Mouse (Mus musculus) forebrain, postnatal 0 days (tissue): ENCODE results near the gene Rpl7a. TPM values are rescaled to one million over a fixed set of nuclear protein-coding genes. Genes with fewer than 3 reads are reported as not detected.
A peak's percentile ranks its signal among the peaks of the same experiment; 100 is the strongest.

Experiments used
- ATAC-seq: fragments of 200-750 bp; cut with Nextera tagmentation; 2 replicates; pipeline ENCODE4 v1.8.0; 2017; ENCODE audit warnings: mild to moderate bottlenecking, moderate library complexity
- DNase-seq: peaks from one replicate; pipeline ENCODE4 v3.0.0-alpha.2; 2015
- H3K27ac ChIP-seq: fragments of 300-500 bp; sonication (generic); 2 replicates; pipeline ENCODE4 v1.5.1; 2014; ENCODE audit warnings: low read depth, mild to moderate bottlenecking, antibody characterized with exemption, low read length, moderate library complexity, mixed read lengths
- H3K27me3 ChIP-seq: fragments of 300-500 bp; sonication (generic); 2 replicates; pipeline ENCODE4 v1.6.1; 2014; ENCODE audit warnings: mild to moderate bottlenecking, low read length, mixed read lengths; ENCODE audit not compliant: insufficient read depth
- H3K36me3 ChIP-seq: fragments of 300-500 bp; sonication (generic); 2 replicates; pipeline ENCODE4 v1.6.1; 2014; ENCODE audit warnings: mild to moderate bottlenecking, moderate library complexity; ENCODE audit not compliant: insufficient read depth
- H3K4me1 ChIP-seq: fragments of 300-500 bp; sonication (generic); 2 replicates; pipeline ENCODE4 v1.6.1; 2014; ENCODE audit warnings: antibody characterized with exemption; ENCODE audit not compliant: insufficient read depth
- H3K4me2 ChIP-seq: fragments of 300-500 bp; sonication (generic); 2 replicates; pipeline ENCODE4 v1.6.1; 2014; ENCODE audit warnings: low read depth, mild to moderate bottlenecking, moderate library complexity
- H3K4me3 ChIP-seq: fragments of 300-500 bp; sonication (generic); 2 replicates; pipeline ENCODE4 v1.5.1; 2014; ENCODE audit warnings: low read depth, low read length, mixed read lengths
- H3K9ac ChIP-seq: fragments of 300-500 bp; sonication (generic); 2 replicates; pipeline ENCODE4 v1.6.1; 2014; ENCODE audit warnings: mild to moderate bottlenecking
- H3K9me3 ChIP-seq: fragments of 300-500 bp; sonication (generic); 2 replicates; pipeline ENCODE4 v1.6.1; 2016; ENCODE audit warnings: low read length
- CTCF ChIP-seq: sonication (generic); IDR thresholded peaks from 2 replicates; pipeline ENCODE4 v1.5.1; 2016; ENCODE audit warnings: antibody characterized with exemption, control low read depth, low read depth
- WGBS: fragments of 180-500 bp; shearing (Covaris S2); extraction: QIAGEN DNeasy Blood & Tissue Kit; methylation state at CpG from one replicate; pipeline ENCODE4 v1.1.7; 2014; 5-methylcytosine and 5-hydroxymethylcytosine counted together
- polyA plus RNA-seq: library from polyadenylated mRNA; unstranded; fragments of >200 nt; fragmentation: Nextera tagmentation; extraction: Ambion mirVana; gene quantifications from 2 replicates; pipeline ENCODE4 v1.2.1, GENCODE M21; 2015
- total RNA-seq: library from RNA; depleted of rRNA; stranded (reverse); fragments of >200 nt; gene quantifications from 2 replicates; pipeline ENCODE4 v1.2.3, GENCODE M21; 2014

Gene Rpl7a
- total and polyA plus RNA-seq, 2 experiments from 2014 or later: 522 to 1,164 TPM

DNA sequence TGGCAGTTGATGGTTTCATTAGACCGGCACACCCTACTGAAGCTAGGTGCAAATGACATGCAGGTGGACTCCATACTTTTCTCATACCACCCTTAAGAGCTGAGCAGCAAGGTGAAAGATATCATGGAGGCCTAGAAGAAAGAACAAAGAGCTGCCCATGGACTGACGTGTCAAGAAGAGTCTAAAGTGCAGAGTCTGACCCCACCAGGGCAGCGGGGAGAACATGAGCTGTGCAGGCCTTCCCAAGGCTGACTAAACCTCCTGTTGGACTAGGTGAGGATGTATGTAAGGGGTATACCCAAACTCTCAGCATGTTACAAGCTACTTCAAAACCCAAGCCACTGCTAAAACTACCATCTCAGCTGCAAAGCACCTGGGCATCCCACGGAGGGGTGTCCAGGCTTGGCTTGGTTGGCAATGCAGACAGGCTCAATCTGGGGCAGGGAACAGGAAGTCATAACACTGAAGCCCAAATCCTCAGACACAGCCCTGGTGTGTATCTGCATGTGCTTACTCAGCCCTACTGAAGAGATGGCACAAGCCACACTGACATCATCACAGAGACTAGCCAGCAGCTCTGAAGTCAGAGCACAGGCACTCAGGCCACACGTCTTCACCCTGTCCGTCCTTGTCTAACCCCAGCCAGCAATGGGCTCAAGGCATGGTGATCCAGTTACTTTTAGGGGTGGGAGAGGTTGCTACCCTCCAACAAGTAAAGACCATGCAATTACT, 17.3 kb downstream of the Rpl7a start:
- H3K27ac ChIP-seq: no peak overlapping the region
- H3K4me2 ChIP-seq: no peak overlapping the region
- DNase-seq: no peak
- no peaks in the 10 kb centered on the region for H3K27me3 ChIP-seq
- no peak overlapping the region for H3K9ac ChIP-seq
- no peak overlapping the region for H3K4me3 ChIP-seq
- H3K4me1 ChIP-seq: peaks cover 10% of the 10 kb centered on the region; the same call in 1 of the 2 replicates
- 90% methylated on average over 6 of the region's 6 CpGs for WGBS
- no peaks in the 10 kb centered on the region for H3K9me3 ChIP-seq
- ATAC-seq: no peak
- H3K36me3 ChIP-seq: peaks cover 41% of the 10 kb centered on the region
- no peak for TF ChIP-seq CTCF

GRCm38 (mm10) chr2:26930390-26930789, 19.8 kb downstream of the Rpl7a start:
- H3K27me3 ChIP-seq: no peaks in the 10 kb centered on the region
- peak; percentile 70 for DNase-seq
- H3K4me1 ChIP-seq: peaks cover 10% of the 10 kb centered on the region
- WGBS: 23% methylated on average over 1 of the region's 1 CpGs
- peaks cover 18% of the 10 kb centered on the region for H3K36me3 ChIP-seq
- H3K27ac ChIP-seq: no peak overlapping the region
- H3K9ac ChIP-seq: no peak overlapping the region
- no peaks in the 10 kb centered on the region for H3K9me3 ChIP-seq
- no peak overlapping the region for H3K4me3 ChIP-seq
- peak; percentile 75 for TF ChIP-seq CTCF
- H3K4me2 ChIP-seq: no peak overlapping the region
- no peak for ATAC-seq

DNA sequence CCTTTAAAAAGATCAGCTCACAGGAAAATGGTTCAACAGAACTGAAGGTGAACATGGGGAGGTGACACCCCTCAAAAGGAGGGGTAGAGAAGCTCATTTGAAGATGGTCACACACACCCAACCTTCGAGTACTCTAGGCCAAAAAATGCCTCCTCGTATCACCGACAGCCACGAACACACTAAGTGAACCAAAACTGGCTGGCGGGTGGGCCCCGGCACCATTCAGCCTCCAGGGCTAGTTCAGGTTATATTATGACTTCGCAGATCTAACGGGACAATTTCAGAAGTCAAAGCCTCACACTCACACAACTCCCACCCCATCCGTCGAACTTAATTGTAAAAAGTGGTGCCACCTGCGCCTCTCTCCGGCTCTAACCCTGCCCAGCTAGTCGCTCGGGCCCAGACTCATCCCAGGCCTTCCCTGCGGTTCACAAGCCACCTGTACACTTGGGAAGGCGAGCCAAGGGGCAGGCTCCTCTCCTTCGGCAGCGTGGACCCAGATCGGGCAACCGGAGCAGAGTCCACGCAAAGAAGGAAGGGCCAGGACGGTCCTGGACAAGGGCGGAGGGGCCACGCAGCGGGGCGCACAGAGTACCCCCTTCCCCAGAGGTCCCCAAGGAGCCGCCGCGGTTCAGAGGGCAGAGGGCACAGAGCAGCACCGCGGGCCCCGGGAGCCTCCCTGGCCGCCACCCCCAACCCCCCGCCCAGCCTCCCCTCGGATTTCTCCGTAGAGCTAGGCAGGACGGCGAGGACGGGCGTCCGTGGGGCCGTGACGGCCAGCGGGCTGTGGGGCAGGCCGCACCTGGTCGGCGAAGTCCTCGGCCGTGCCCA, 22.1 kb downstream of the Rpl7a start:
- peak overlapping the region; percentile 92 for H3K4me3 ChIP-seq
- H3K27me3 ChIP-seq: no peaks in the 10 kb centered on the region
- 2% methylated on average over 41 of the region's 49 CpGs for WGBS
- DNase-seq (peak; percentile 16), ATAC-seq (peak; percentile 15)
- peak overlapping the region; percentile 98 for H3K9ac ChIP-seq
- peaks cover 10% of the 10 kb centered on the region for H3K4me1 ChIP-seq
- peaks cover 4% of the 10 kb centered on the region; the same call in 1 of the 2 replicates for H3K36me3 ChIP-seq
- peak overlapping the region; percentile 95 for H3K4me2 ChIP-seq
- H3K9me3 ChIP-seq: no peaks in the 10 kb centered on the region
- TF ChIP-seq CTCF: no peak
- peak overlapping the region; percentile 83 for H3K27ac ChIP-seq

- Histone ChIP-seq H3K4me3 (peak within 1 kb of the TSS; percentile 92), H3K4me1 (peaks cover 10% of the 10 kb centered on the region), H3K27me3 (no peaks in the 10 kb centered on the region), H3K9me3 (no peaks in the 10 kb centered on the region), H3K4me2 (peak within 1 kb of the TSS; percentile 95), H3K9ac (peak within 1 kb of the TSS; percentile 98), H3K36me3 (peaks cover 4% of the 10 kb centered on the region; the same call in 1 of the 2 replicates), H3K27ac (peak within 1 kb of the TSS; percentile 83)
- DNase-seq (peak; percentile 93), ATAC-seq (peak; percentile 97)
- peak; percentile 6; the same call in 1 of the 2 replicates for TF ChIP-seq CTCF
- WGBS: 3% methylated on average over 58 of the region's 70 CpGs
These were observed 22.9 kb downstream of the Rpl7a start, which contains the start of the genes Surf4 and Stkld1 for GRCm38 (mm10) chr2:26933304-26934055. Gene Surf4 (minus strand): TSS chr2:26933928. Gene Stkld1 (plus strand): TSS chr2:26934047.

- ATAC-seq: no peak
- Histone ChIP-seq H3K9ac (no peak overlapping the region), H3K4me2 (no peak overlapping the region), H3K9me3 (no peaks in the 10 kb centered on the region), H3K27ac (no peak overlapping the region), H3K4me3 (no peak overlapping the region), H3K36me3 (peaks cover 4% of the 10 kb centered on the region; the same call in 1 of the 2 replicates), H3K27me3 (no peaks in the 10 kb centered on the region), H3K4me1 (peaks cover 10% of the 10 kb centered on the region)
- no peak for TF ChIP-seq CTCF
- WGBS: 90% methylated on average over 2 of the region's 2 CpGs
- DNase-seq: no peak
These were observed 24.7 kb downstream of the Rpl7a start for GRCm38 (mm10) chr2:26935286-26935685.

DNA sequence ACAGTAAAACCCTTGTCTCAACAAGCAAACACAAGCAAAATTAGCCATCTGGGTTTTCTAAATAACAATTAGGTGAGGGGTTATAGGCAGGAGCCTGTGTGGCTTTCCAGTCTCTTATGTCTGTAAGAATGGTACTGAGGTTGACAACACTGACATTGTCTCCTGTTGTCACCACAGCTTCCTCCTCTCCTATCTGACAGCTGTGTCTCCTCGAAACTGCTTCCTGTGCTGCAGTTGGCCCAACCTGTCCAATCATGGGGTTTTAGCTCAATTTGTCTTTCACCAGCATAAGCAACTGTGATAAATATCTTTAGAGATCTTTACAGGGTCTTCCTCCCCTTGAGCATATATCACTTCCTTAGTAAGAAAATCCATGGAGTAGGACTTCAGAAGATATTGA, 25.9 kb downstream of the Rpl7a start:
- no peak overlapping the region for H3K4me2 ChIP-seq
- H3K9ac ChIP-seq: no peak overlapping the region
- H3K9me3 ChIP-seq: no peaks in the 10 kb centered on the region
- no peak for TF ChIP-seq CTCF
- H3K36me3 ChIP-seq: no peaks in the 10 kb centered on the region
- no peak overlapping the region for H3K4me3 ChIP-seq
- no peaks in the 10 kb centered on the region for H3K27me3 ChIP-seq
- no peak overlapping the region for H3K27ac ChIP-seq
- DNase-seq (no peak), ATAC-seq (no peak)
- peaks cover 10% of the 10 kb centered on the region for H3K4me1 ChIP-seq
- WGBS: 80% methylated on average over 1 of the region's 1 CpGs
